Mouse (Mus musculus) ES-Bruce4 (cell line): Measurements from ENCODE around the gene Akap13.

Source experiments
- CTCF ChIP-seq: IDR thresholded peaks from one replicate; pipeline ENCODE4 v1.8.1; 2011; ENCODE audit warnings: low read depth, low read length
- EP300 ChIP-seq: IDR thresholded peaks from 2 replicates; pipeline ENCODE4 v1.6.1; 2011; ENCODE audit warnings: low read depth, low read length; ENCODE audit not compliant: insufficient read depth
- POLR2A ChIP-seq: IDR thresholded peaks from one replicate; pipeline ENCODE4 v1.8.1; 2011; ENCODE audit warnings: low read length; ENCODE audit not compliant: insufficient read depth

DNA sequence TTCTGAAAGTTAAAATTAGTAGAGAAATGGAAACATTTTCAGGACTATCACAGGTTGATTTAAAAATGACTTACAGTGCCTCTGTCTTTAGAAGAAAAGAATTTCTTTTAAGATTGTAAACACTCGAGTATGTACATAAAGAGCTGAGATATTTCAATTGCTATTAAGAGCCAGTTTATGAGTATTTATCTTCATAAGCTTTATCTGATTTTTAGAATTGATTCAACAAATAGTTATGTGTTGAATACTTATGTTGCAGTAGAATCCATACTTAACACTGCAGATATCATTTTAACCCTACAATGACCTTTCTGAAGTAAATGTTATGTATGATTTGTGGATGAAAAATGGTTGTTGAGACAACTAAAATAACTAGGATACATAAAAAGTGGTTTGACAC, 136.6 kb downstream of the Akap13 start:
- TF ChIP-seq EP300 = no peak
- TF ChIP-seq POLR2A = no peak
- no peak for TF ChIP-seq CTCF
